Mouse (Mus musculus): ENCODE data around the gene Ccdc60. TPM values are rescaled to one million over a fixed set of nuclear protein-coding genes. Genes with fewer than 3 reads are reported as not detected.
"Not testable (repeated sequence)": the region's sequence is repeated elsewhere in the genome, so short reads cannot be mapped to it uniquely, and the experiment has no call there.

Ccdc60 gene
- 0.03 TPM in 1 of 2 replicates, not detected in the other for polyA plus RNA-seq (2015; fragmentation: Nextera tagmentation; extraction: Ambion mirVana)

DNA sequence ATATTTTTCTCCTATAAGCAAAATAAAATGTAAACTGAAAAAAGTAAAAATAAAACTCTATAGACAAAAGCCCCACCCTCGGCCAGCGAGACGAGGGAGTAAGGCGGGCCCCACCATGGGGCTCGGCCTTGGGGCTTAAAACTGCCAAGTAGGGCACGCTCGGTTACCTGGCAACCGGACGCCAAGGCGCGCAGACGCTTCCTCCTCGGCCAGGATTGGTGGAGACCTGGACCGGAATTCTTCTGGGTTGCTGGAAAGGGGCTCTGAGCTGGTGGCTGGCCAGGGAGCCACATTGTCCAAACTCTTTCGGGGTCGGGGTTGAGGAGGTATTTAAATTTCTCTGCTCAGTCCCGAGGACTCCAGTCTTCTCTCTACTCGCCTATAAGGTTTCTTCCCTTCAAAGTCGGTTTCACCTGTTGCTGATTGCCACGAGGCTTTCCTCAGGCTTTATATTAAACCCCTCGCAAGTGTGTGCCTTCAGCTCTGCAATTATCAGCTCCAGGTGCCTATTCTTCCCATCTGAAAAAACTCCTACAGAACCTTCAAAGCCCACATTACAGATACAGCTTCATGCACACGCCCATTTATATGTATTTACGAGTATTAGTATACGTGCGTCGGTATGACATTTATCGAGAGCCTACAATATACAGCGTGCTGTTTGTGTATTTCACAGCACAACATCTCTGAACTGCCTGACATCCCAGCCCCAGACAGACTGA lies at the start of gene Ccdc60:
TSS of gene Ccdc60 (minus strand) at position 137 of the 722 bp plus-strand sequence.
- H3K4me1 ChIP-seq (replicated peaks) = no peaks in the 10 kb centered on the region
- no peaks in the 10 kb centered on the region for H3K36me3 ChIP-seq (replicated peaks)
- peaks cover 6% of the 10 kb centered on the region; the same call in 1 of the 2 replicates for H3K27me3 ChIP-seq
- peak within 1 kb of the TSS; percentile 29 for H3K4me2 ChIP-seq
- 4% methylated on average over 28 of the region's 28 CpGs for WGBS (ENCODE audit: insufficient replicate concordance)
- H3K9ac ChIP-seq = no peak within 1 kb of the TSS
- H3K4me3 ChIP-seq (replicated peaks) = no peak within 1 kb of the TSS
- H3K27ac ChIP-seq (replicated peaks) = no peak within 1 kb of the TSS
- H3K9me3 ChIP-seq (replicated peaks) = no peaks in the 10 kb centered on the region
- ATAC-seq (ENCODE audit: insufficient read depth) = no peak

- Histone ChIP-seq H3K4me1 (replicated peaks) (no peaks in the 10 kb centered on the region), H3K4me2 (no peak overlapping the region), H3K9ac (no peak overlapping the region), H3K27ac (replicated peaks) (no peak overlapping the region), H3K4me3 (replicated peaks) (no peak overlapping the region), H3K27me3 (no peaks in the 10 kb centered on the region), H3K36me3 (replicated peaks) (no peaks in the 10 kb centered on the region), H3K9me3 (replicated peaks) (0 out of 2 replicates have a peak, but pooled peaks cover 3% of the 10 kb centered on the region)
- ATAC-seq (ENCODE audit: insufficient read depth) = no peak
These were observed 47.4 kb upstream of the Ccdc60 start for GRCm38 (mm10) chr5:116336191-116336590.

GRCm38 (mm10) chr5:116328911-116329310 lies 40.1 kb upstream of the Ccdc60 start:
- Histone ChIP-seq H3K4me3 (replicated peaks) (no peak overlapping the region), H3K4me1 (replicated peaks) (no peaks in the 10 kb centered on the region), H3K9me3 (replicated peaks) (0 out of 2 replicates have a peak, but pooled peaks cover 4% of the 10 kb centered on the region), H3K27me3 (no peaks in the 10 kb centered on the region), H3K36me3 (replicated peaks) (no peaks in the 10 kb centered on the region), H3K4me2 (no peak overlapping the region), H3K9ac (no peak overlapping the region), H3K27ac (replicated peaks) (no peak overlapping the region)
- 51% methylated on average over 4 of the region's 4 CpGs for WGBS (ENCODE audit: insufficient replicate concordance)
- ATAC-seq (ENCODE audit: insufficient read depth) = no peak

- H3K36me3 ChIP-seq (replicated peaks) = no peaks in the 10 kb centered on the region
- no peak for ATAC-seq (ENCODE audit: insufficient read depth)
- no peak overlapping the region for H3K4me2 ChIP-seq
- WGBS (ENCODE audit: insufficient replicate concordance) = 57% methylated on average over 5 of the region's 5 CpGs
- H3K9me3 ChIP-seq (replicated peaks) = no peaks in the 10 kb centered on the region
- H3K27me3 ChIP-seq = no peaks in the 10 kb centered on the region
- no peak overlapping the region for H3K9ac ChIP-seq
- no peak overlapping the region for H3K27ac ChIP-seq (replicated peaks)
- H3K4me1 ChIP-seq (replicated peaks) = no peaks in the 10 kb centered on the region
- H3K4me3 ChIP-seq (replicated peaks) = no peak overlapping the region
These were observed 34.6 kb upstream of the Ccdc60 start for GRCm38 (mm10) chr5:116323401-116323800.

- 52% methylated on average over 15 of the region's 15 CpGs for WGBS (ENCODE audit: insufficient replicate concordance)
- no peak for ATAC-seq (ENCODE audit: insufficient read depth)
These were observed 33.7 kb upstream of the Ccdc60 start for GRCm38 (mm10) chr5:116322365-116323027.

DNA sequence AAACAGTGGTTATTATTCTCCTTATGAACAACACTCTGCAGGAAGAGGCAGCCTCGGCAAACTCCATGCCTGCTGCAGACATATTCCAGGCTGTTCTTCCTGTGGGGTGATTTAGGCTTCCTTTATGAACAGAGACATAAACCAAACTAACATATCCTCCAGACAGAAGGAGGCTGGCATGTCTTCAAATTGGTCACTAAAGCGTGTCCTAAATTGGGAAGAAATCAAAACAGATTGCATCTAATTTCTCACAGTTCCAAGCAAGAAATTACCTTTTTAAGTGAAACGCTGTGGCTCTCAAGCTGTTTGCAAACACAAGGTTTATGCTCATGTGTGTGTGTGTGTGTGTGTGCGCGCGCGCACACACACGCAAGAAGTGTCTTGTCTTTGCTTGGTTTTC lies 24.9 kb upstream of the Ccdc60 start:
- Histone ChIP-seq H3K9ac (no peak overlapping the region), H3K4me3 (replicated peaks) (no peak overlapping the region), H3K9me3 (replicated peaks) (no peaks in the 10 kb centered on the region), H3K36me3 (replicated peaks) (no peaks in the 10 kb centered on the region), H3K4me2 (no peak overlapping the region), H3K27me3 (no peaks in the 10 kb centered on the region), H3K4me1 (replicated peaks) (no peaks in the 10 kb centered on the region), H3K27ac (replicated peaks) (no peak overlapping the region)
- ATAC-seq (ENCODE audit: insufficient read depth) = no peak
- 78% methylated on average over 8 of the region's 8 CpGs for WGBS (ENCODE audit: insufficient replicate concordance)

More at GRCm38 (mm10) chr5:116322365-116323027, 33.7 kb upstream of the Ccdc60 start:
- H3K27me3 ChIP-seq = no peaks in the 10 kb centered on the region
- H3K4me2 ChIP-seq = no peak overlapping the region
- H3K9me3 ChIP-seq (replicated peaks) = no peaks in the 10 kb centered on the region
- H3K4me3 ChIP-seq (replicated peaks) = no peak overlapping the region
- H3K36me3 ChIP-seq (replicated peaks) = no peaks in the 10 kb centered on the region
- H3K4me1 ChIP-seq (replicated peaks) = no peaks in the 10 kb centered on the region
- H3K27ac ChIP-seq (replicated peaks) = no peak overlapping the region
- H3K9ac ChIP-seq = no peak overlapping the region

DNA sequence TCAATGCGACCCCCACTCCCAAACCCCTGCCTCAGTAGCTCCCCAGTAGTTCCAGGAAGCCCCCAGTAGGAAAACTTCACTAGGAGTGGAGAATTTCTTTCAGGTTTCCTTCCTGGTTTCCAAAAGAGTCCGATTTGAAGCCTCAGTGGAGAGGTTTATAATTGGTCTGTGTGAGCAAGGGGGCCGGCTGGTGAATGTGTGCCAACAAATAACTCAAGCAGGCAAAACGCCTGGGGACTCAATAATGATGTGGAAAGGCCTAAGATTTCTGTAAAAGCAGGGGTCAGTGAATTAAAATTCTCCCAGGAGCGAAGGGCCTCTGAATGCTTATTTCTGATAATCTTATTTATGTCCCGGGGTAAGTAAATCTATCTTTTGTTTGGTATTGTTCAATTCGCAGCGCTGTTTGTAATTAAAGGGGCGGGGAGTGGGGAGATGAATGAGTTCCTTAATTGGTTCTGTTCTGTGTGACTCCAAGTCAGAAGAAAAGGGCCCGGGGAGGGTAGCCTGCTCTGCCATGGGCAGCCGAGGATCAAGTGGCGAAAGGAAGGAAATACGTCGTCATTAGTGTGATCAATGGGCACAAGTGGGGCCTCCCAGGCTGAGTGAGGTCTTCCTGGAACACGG lies 23.4 kb upstream of the Ccdc60 start:
- Histone ChIP-seq H3K9me3 (replicated peaks) (no peaks in the 10 kb centered on the region), H3K9ac (no peak overlapping the region), H3K27ac (replicated peaks) (no peak overlapping the region), H3K4me2 (no peak overlapping the region), H3K4me3 (replicated peaks) (no peak overlapping the region), H3K4me1 (replicated peaks) (no peaks in the 10 kb centered on the region), H3K27me3 (no peaks in the 10 kb centered on the region), H3K36me3 (replicated peaks) (no peaks in the 10 kb centered on the region)
- ATAC-seq (ENCODE audit: insufficient read depth) = no peak
- 37% methylated on average over 15 of the region's 15 CpGs for WGBS (ENCODE audit: insufficient replicate concordance)

GRCm38 (mm10) chr5:116311636-116312035 lies 22.9 kb upstream of the Ccdc60 start:
- no peaks in the 10 kb centered on the region for H3K9me3 ChIP-seq (replicated peaks)
- no peak overlapping the region for H3K27ac ChIP-seq (replicated peaks)
- H3K27me3 ChIP-seq = no peaks in the 10 kb centered on the region
- H3K36me3 ChIP-seq (replicated peaks) = no peaks in the 10 kb centered on the region
- no peak overlapping the region for H3K4me3 ChIP-seq (replicated peaks)
- ATAC-seq (ENCODE audit: insufficient read depth) = no peak
- no peaks in the 10 kb centered on the region for H3K4me1 ChIP-seq (replicated peaks)
- H3K9ac ChIP-seq = no peak overlapping the region
- no peak overlapping the region for H3K4me2 ChIP-seq
- WGBS (ENCODE audit: insufficient replicate concordance) = 75% methylated on average over 6 of the region's 6 CpGs

DNA sequence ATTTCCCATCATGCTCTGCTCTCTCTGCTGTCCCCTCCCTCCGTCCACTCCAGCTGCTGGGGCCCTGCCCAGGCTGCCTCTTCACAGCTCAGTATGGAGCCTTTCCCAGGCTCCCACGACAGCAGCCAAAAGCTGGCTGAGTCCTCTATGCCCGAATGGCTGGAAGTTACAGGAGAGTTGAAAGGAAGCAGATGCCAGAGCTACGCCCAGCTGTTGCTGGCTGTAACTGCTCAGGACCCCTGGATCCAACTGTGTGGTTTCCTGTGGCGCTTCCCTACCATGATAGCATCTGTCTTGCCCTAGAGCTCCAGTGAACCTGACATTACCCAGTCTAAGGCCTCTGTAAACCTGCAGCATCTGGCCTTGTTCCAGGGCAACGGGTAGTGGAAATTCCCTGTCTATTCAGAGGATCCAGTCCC lies 20.6 kb upstream of the Ccdc60 start:
- ATAC-seq (ENCODE audit: insufficient read depth) = no peak
- no peaks in the 10 kb centered on the region for H3K9me3 ChIP-seq (replicated peaks)
- H3K4me1 ChIP-seq (replicated peaks) = no peaks in the 10 kb centered on the region
- no peak overlapping the region for H3K27ac ChIP-seq (replicated peaks)
- no peaks in the 10 kb centered on the region for H3K36me3 ChIP-seq (replicated peaks)
- H3K27me3 ChIP-seq = no peaks in the 10 kb centered on the region
- H3K9ac ChIP-seq = no peak overlapping the region
- 15% methylated on average over 6 of the region's 6 CpGs for WGBS (ENCODE audit: insufficient replicate concordance)
- H3K4me3 ChIP-seq (replicated peaks) = no peak overlapping the region
- H3K4me2 ChIP-seq = no peak overlapping the region

DNA sequence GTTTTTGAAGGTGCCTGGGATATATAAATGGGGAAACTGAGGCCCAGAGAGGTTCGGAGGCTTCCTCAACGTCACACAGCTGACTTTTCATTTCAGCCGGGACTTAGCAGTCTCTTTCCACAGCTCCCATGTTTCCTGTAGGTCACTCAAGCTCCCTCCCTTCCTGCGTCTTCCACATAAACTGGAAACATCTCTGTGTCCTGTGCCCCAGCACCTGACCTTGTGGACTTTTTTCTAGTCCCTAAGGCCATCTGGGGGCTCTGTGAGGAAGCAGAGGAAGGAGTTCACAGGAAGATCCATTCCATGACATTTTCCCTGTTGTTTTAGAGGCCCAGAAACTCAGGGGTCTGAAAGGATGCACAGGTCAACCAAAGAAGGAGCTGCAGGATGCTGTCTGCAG lies 16.8 kb upstream of the Ccdc60 start:
- H3K27ac ChIP-seq (replicated peaks) = no peak overlapping the region
- ATAC-seq (ENCODE audit: insufficient read depth) = no peak
- H3K4me3 ChIP-seq (replicated peaks) = no peak overlapping the region

DNA sequence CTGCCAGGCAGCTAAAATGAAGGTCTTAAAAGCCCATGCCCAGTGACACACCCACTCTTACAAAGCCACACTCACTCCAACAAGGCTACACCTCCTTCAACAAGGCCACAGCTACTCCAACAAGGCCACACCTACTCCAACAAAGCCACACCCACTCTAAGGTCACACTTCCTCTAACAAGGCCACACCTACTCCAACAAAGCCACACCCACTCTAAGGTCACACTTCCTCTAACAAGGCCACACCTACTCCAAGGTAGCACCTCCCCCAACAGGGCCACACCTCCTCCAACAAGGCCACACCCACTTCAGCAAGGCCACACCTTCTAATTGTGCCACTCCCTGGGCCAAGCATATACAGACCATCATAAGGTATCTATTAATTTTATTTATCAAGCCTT lies 16.4 kb upstream of the Ccdc60 start:
- not testable (repeated sequence) for H3K27ac ChIP-seq (replicated peaks); H3K9ac ChIP-seq; H3K36me3 ChIP-seq (replicated peaks); H3K4me3 ChIP-seq (replicated peaks); H3K9me3 ChIP-seq (replicated peaks); H3K4me2 ChIP-seq; H3K4me1 ChIP-seq (replicated peaks); H3K27me3 ChIP-seq; ATAC-seq (ENCODE audit: insufficient read depth)

More for the DNA sequence above, 16.8 kb upstream of the Ccdc60 start:
- no peak overlapping the region for H3K4me2 ChIP-seq
- no peaks in the 10 kb centered on the region for H3K9me3 ChIP-seq (replicated peaks)
- 76% methylated on average over 4 of the region's 4 CpGs for WGBS (ENCODE audit: insufficient replicate concordance)
- H3K27me3 ChIP-seq = no peaks in the 10 kb centered on the region
- H3K9ac ChIP-seq = no peak overlapping the region
- H3K36me3 ChIP-seq (replicated peaks) = no peaks in the 10 kb centered on the region
- no peaks in the 10 kb centered on the region for H3K4me1 ChIP-seq (replicated peaks)
